Mouse (Mus musculus) liver, embryonic 14.5 days (tissue): Measurements from ENCODE around the gene Lhfpl5. TPM values are rescaled to one million over a fixed set of nuclear protein-coding genes. Genes with fewer than 3 reads are reported as not detected.

ENCODE experiments used
- ATAC-seq: fragments of 200-750 bp; cut with Nextera tagmentation; 2 replicates; pipeline ENCODE4 v1.8.0; 2017; ENCODE audit warnings: moderate number of reproducible peaks, mild to moderate bottlenecking, moderate library complexity; ENCODE audit not compliant: insufficient read depth
- DNase-seq, 3 experiments: peaks; one replicate each; pipeline ENCODE4 v3.0.0-alpha.2; 2012 to 2013; ENCODE audit warnings: low read depth in 3 of 3, low spot score in 3 of 3
- H3K27ac ChIP-seq: fragments of 300-500 bp; sonication (generic); 2 replicates; pipeline ENCODE4 v1.5.1; 2014; ENCODE audit warnings: moderate library complexity, mild to moderate bottlenecking, control low read depth, inconsistent platforms
- H3K27me3 ChIP-seq: fragments of 300-500 bp; sonication (generic); 2 replicates; pipeline ENCODE4 v1.6.1; 2014; ENCODE audit warnings: mild to moderate bottlenecking, low read length, moderate library complexity; ENCODE audit not compliant: control insufficient read depth, insufficient read depth
- H3K36me3 ChIP-seq: fragments of 300-500 bp; sonication (generic); replicated peaks from 2 replicates; pipeline ENCODE4 v1.6.1; 2014; ENCODE audit warnings: low read depth; ENCODE audit not compliant: control insufficient read depth, insufficient read depth
- H3K4me1 ChIP-seq, 2 experiments: fragments of 200-500 bp in 1 of 2; fragments of 300-500 bp in 1 of 2; sonication (generic) in 1 of 2; replicated peaks; 2 replicates each; pipeline ENCODE4 v1.6.1; 2012 to 2014; ENCODE audit warnings: antibody characterized with exemption in 1 of 2, inconsistent platforms in 1 of 2, low read length in 1 of 2; ENCODE audit not compliant: control insufficient read depth in 2 of 2, insufficient read depth in 2 of 2
- H3K4me2 ChIP-seq: fragments of 300-500 bp; sonication (generic); 2 replicates; pipeline ENCODE4 v1.6.1; 2014; ENCODE audit warnings: low read depth, mild to moderate bottlenecking, control low read depth, moderate library complexity
- H3K4me3 ChIP-seq, 2 experiments: fragments of 200-500 bp in 1 of 2; fragments of 300-500 bp in 1 of 2; sonication (generic) in 1 of 2; 2 replicates each; pipeline ENCODE4 v1.5.1; 2012 to 2014; ENCODE audit warnings: low read depth in 2 of 2, low read length in 2 of 2, mild to moderate bottlenecking in 2 of 2, control low read depth in 1 of 2, inconsistent platforms in 1 of 2, moderate library complexity in 1 of 2; ENCODE audit not compliant: insufficient read depth in 1 of 2
- H3K9ac ChIP-seq: fragments of 300-500 bp; sonication (generic); replicated peaks from 2 replicates; pipeline ENCODE4 v1.6.1; 2014; ENCODE audit warnings: mild to moderate bottlenecking, control low read depth, moderate library complexity
- H3K9me3 ChIP-seq: fragments of 300-500 bp; sonication (generic); 2 replicates; pipeline ENCODE4 v1.6.1; 2016; ENCODE audit warnings: low read length, mixed read lengths; ENCODE audit not compliant: control insufficient read depth
- CTCF ChIP-seq: IDR thresholded peaks from 2 replicates; pipeline ENCODE4 v1.5.1; 2016; ENCODE audit warnings: antibody characterized with exemption, low read depth, control low read depth
- EP300 ChIP-seq: IDR thresholded peaks from 2 replicates; pipeline ENCODE4 v1.6.1; 2016; ENCODE audit warnings: antibody characterized with exemption, low read depth
- WGBS: fragments of 180-500 bp; shearing (Covaris S2); extraction: QIAGEN DNeasy Blood & Tissue Kit; methylation state at CpG from one replicate; pipeline ENCODE4 v1.1.7; 2014; ENCODE audit not compliant: insufficient replicate concordance; 5-methylcytosine and 5-hydroxymethylcytosine counted together
- polyA plus RNA-seq, 2 experiments: library from polyadenylated mRNA; depleted of rRNA in 1 of 2; stranded (reverse) in 1 of 2; unstranded in 1 of 2; fragments of >200 nt; fragmentation: Nextera tagmentation in 1 of 2; extraction: Ambion mirVana in 1 of 2; gene quantifications; 2 replicates each; pipeline versions ENCODE4 v1.2.1 to v1.2.3; 2012 to 2014

Lhfpl5 gene
- polyA plus RNA-seq, 2 experiments, result not detected

DNA sequence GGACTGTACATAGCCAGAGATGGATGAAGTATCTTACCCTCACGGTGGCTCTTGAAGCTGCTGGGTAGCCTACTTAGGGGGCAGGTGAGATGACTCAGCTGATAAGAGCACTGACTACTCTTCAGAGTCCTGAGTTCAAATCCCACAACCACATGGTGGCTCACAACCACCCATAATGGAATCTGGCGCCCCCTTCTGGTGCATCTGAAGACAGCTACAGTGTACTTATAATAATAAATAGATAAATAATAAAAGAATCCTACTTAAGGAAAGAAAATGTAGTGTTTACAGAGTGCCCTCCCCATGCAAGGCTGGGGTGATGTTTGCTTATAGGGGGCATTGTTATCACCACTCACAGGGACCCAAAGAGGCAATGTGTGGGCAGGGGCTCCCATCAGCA is 5.6 kb downstream of the Lhfpl5 start:
- no peak overlapping the region for H3K9ac ChIP-seq
- DNase-seq (no peak), ATAC-seq (no peak)
- no peaks in the 10 kb centered on the region for H3K4me1 ChIP-seq
- WGBS, result 43% methylated on average over 2 of the region's 2 CpGs
- H3K27me3 ChIP-seq, result no peaks in the 10 kb centered on the region
- no peaks in the 10 kb centered on the region for H3K9me3 ChIP-seq
- H3K27ac ChIP-seq, result no peak overlapping the region
- H3K36me3 ChIP-seq, result no peaks in the 10 kb centered on the region
- H3K4me2 ChIP-seq, result no peak overlapping the region
- peak; percentile 31; the same call in 1 of the 2 replicates for TF ChIP-seq CTCF
- no peak for TF ChIP-seq EP300
- H3K4me3 ChIP-seq, result no peak overlapping the region

- H3K4me1 ChIP-seq, result no peaks in the 10 kb centered on the region
- no peak for DNase-seq
- H3K4me3 ChIP-seq, result no peak overlapping the region
- no peaks in the 10 kb centered on the region for H3K27me3 ChIP-seq
- H3K9me3 ChIP-seq, result no peaks in the 10 kb centered on the region
- no peak overlapping the region for H3K4me2 ChIP-seq
- peaks cover 19% of the 10 kb centered on the region for H3K36me3 ChIP-seq
- no peak overlapping the region for H3K27ac ChIP-seq
- 68% methylated on average over 3 of the region's 3 CpGs for WGBS
- H3K9ac ChIP-seq, result no peak overlapping the region
- no peak for TF ChIP-seq EP300
- TF ChIP-seq CTCF, result no peak
- no peak for ATAC-seq
These were observed 11.1 kb downstream of the Lhfpl5 start for GRCm38 (mm10) chr17:28586509-28586908.

- H3K27ac ChIP-seq, result no peak overlapping the region
- ATAC-seq (no peak), DNase-seq (no peak)
- TF ChIP-seq CTCF (no peak), EP300 (no peak)
- no peak overlapping the region for H3K9ac ChIP-seq
- 57% methylated on average over 2 of the region's 2 CpGs for WGBS
- no peaks in the 10 kb centered on the region for H3K27me3 ChIP-seq
- no peak overlapping the region for H3K4me2 ChIP-seq
- H3K4me1 ChIP-seq, result no peaks in the 10 kb centered on the region
- no peak overlapping the region for H3K4me3 ChIP-seq
- peaks cover 32% of the 10 kb centered on the region for H3K36me3 ChIP-seq
- no peaks in the 10 kb centered on the region for H3K9me3 ChIP-seq
These were observed 13.2 kb downstream of the Lhfpl5 start for GRCm38 (mm10) chr17:28588591-28588990.

GRCm38 (mm10) chr17:28590596-28590995 is 15.2 kb downstream of the Lhfpl5 start:
- Histone ChIP-seq H3K4me2 (no peak overlapping the region), H3K9me3 (no peaks in the 10 kb centered on the region), H3K27me3 (no peaks in the 10 kb centered on the region), H3K4me3 (no peak overlapping the region), H3K4me1 (no peaks in the 10 kb centered on the region), H3K9ac (no peak overlapping the region), H3K27ac (no peak overlapping the region), H3K36me3 (peaks cover 32% of the 10 kb centered on the region)
- no peak for DNase-seq
- WGBS, result 73% methylated on average over 3 of the region's 3 CpGs
- ATAC-seq, result no peak
- TF ChIP-seq EP300 (no peak), CTCF (no peak)

GRCm38 (mm10) chr17:28591476-28591875 is 16.0 kb downstream of the Lhfpl5 start:
- Histone ChIP-seq H3K9ac (no peak overlapping the region), H3K9me3 (no peaks in the 10 kb centered on the region), H3K36me3 (peaks cover 32% of the 10 kb centered on the region), H3K4me2 (no peak overlapping the region), H3K27me3 (no peaks in the 10 kb centered on the region), H3K4me1 (no peaks in the 10 kb centered on the region), H3K27ac (no peak overlapping the region), H3K4me3 (no peak overlapping the region)
- no peak for ATAC-seq
- TF ChIP-seq CTCF, result no peak
- no peak for TF ChIP-seq EP300
- DNase-seq, result no peak
- WGBS, result 68% methylated on average over 5 of the region's 5 CpGs

DNA sequence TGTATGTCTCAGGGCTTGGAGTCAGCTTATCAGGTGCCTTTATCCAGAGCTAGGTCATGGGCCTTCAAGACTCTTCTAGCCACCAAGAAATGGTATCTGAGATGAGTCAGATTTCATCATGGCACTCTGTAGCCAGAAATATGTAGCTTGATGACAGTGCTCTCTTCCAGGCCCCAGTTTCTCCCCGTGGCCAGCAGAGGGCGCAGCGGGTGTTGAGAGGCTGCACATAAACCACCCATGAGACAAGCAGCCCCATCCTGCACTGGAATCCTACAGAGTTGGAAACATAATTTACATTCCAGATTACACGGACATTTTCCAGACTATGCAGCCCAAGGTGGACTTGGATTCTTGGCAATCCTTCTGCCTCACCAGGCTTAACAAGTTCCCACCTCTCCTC is 17.6 kb downstream of the Lhfpl5 start:
- no peaks in the 10 kb centered on the region for H3K4me1 ChIP-seq
- H3K9me3 ChIP-seq, result no peaks in the 10 kb centered on the region
- peaks cover 38% of the 10 kb centered on the region for H3K36me3 ChIP-seq
- no peak overlapping the region for H3K4me2 ChIP-seq
- H3K4me3 ChIP-seq, result no peak overlapping the region
- H3K27ac ChIP-seq, result no peak overlapping the region
- H3K27me3 ChIP-seq, result no peaks in the 10 kb centered on the region
- 13% methylated on average over 4 of the region's 4 CpGs for WGBS
- DNase-seq (peak; percentile 41 to 55 (median 42)), ATAC-seq (no peak)
- no peak overlapping the region for H3K9ac ChIP-seq
- TF ChIP-seq EP300, result no peak
- peak; percentile 94 for TF ChIP-seq CTCF
